Mouse (Mus musculus): Measurements from ENCODE around the gene Aqp5. TPM values are rescaled to one million over a fixed set of nuclear protein-coding genes. Genes with fewer than 3 reads are reported as not detected.
A peak's percentile ranks its signal among the peaks of the same experiment; 100 is the strongest.

The Aqp5 gene
- total RNA-seq, 2 experiments from 2014 or later: not detected

- DNase-seq: no peak
- intact Hi-C loops (cut with DNase I): loop anchor here (10.0 kb wide), 1 partner anchor 180 kb away; the partner anchor contains the start of gene Cers5
Observed at GRCm38 (mm10) chr15:99594951-99595350, 4.4 kb downstream of the Aqp5 start.

GRCm38 (mm10) chr15:99596056-99596687, 5.6 kb downstream of the Aqp5 start:
- intact Hi-C loops (cut with DNase I): loop anchor here (1.0 to 10.0 kb wide), 4 partner anchors 73 to 315 kb away; partner anchors contain the start of gene Cers5

GRCm38 (mm10) chr15:99596841-99597240, 6.3 kb downstream of the Aqp5 start:
- intact Hi-C loops (cut with DNase I): loop anchor here (1.0 to 10.0 kb wide), 4 partner anchors 72 to 314 kb away; partner anchors contain the start of gene Cers5
- DNase-seq: no peak

More at GRCm38 (mm10) chr15:99596056-99596687, 5.6 kb downstream of the Aqp5 start:
- peak; percentile 75 to 77 for DNase-seq

GRCm38 (mm10) chr15:99597596-99597995, 7.0 kb downstream of the Aqp5 start:
- no peak for DNase-seq

GRCm38 (mm10) chr15:99599245-99600070, 8.9 kb downstream of the Aqp5 start:
- intact Hi-C loops (cut with DNase I): loop anchor here (10.0 kb wide), 1 partner anchor 175 kb away; the partner anchor contains the start of gene Cers5
- no peak for DNase-seq

More at GRCm38 (mm10) chr15:99597596-99597995, 7.0 kb downstream of the Aqp5 start:
- intact Hi-C loops (cut with DNase I): loop anchor here (2.0 to 10.0 kb wide), 2 partner anchors 177 to 313 kb away; partner anchors contain the start of gene Cers5

- no peak for DNase-seq
- intact Hi-C loops (cut with DNase I): no loop called here
Observed at GRCm38 (mm10) chr15:99600986-99601822, 10.6 kb downstream of the Aqp5 start, which contains the start of gene Aqp6. Gene Aqp6, plus strand, starts transcription at chr15:99601400.

GRCm38 (mm10) chr15:99601823-99602120, 11.2 kb downstream of the Aqp5 start:
- intact Hi-C loops (cut with DNase I): no loop called here
- no peak for DNase-seq

- intact Hi-C loops (cut with DNase I): no loop called here
Observed at GRCm38 (mm10) chr15:99602206-99602820, 11.7 kb downstream of the Aqp5 start.

GRCm38 (mm10) chr15:99603216-99603615, 12.6 kb downstream of the Aqp5 start:
- intact Hi-C loops (cut with DNase I): no loop called here

More at GRCm38 (mm10) chr15:99602206-99602820, 11.7 kb downstream of the Aqp5 start:
- DNase-seq: no peak

GRCm38 (mm10) chr15:99605595-99605994, 15.0 kb downstream of the Aqp5 start:
- DNase-seq: no peak
- intact Hi-C loops (cut with DNase I): no loop called here

More at GRCm38 (mm10) chr15:99603216-99603615, 12.6 kb downstream of the Aqp5 start:
- DNase-seq: no peak

GRCm38 (mm10) chr15:99606515-99606914, 15.9 kb downstream of the Aqp5 start:
- no peak for DNase-seq
- intact Hi-C loops (cut with DNase I): no loop called here

GRCm38 (mm10) chr15:99607388-99608113, 17.0 kb downstream of the Aqp5 start:
- no peak for DNase-seq
- intact Hi-C loops (cut with DNase I): no loop called here

GRCm38 (mm10) chr15:99608382-99609125, 18.0 kb downstream of the Aqp5 start:
- intact Hi-C loops (cut with DNase I): no loop called here
- no peak for DNase-seq

- intact Hi-C loops (cut with DNase I): no loop called here
Observed at GRCm38 (mm10) chr15:99611563-99611962, 21.0 kb downstream of the Aqp5 start.

GRCm38 (mm10) chr15:99614273-99614672, 23.7 kb downstream of the Aqp5 start:
- intact Hi-C loops (cut with DNase I): no loop called here
- no peak for DNase-seq

More at GRCm38 (mm10) chr15:99611563-99611962, 21.0 kb downstream of the Aqp5 start:
- no peak for DNase-seq

- intact Hi-C loops (cut with DNase I): no loop called here
Observed at GRCm38 (mm10) chr15:99614753-99615152, 24.2 kb downstream of the Aqp5 start.

GRCm38 (mm10) chr15:99615246-99615645, 24.7 kb downstream of the Aqp5 start:
- intact Hi-C loops (cut with DNase I): no loop called here
- DNase-seq: no peak

More at GRCm38 (mm10) chr15:99614753-99615152, 24.2 kb downstream of the Aqp5 start:
- no peak for DNase-seq

GRCm38 (mm10) chr15:99618595-99618994, 28.0 kb downstream of the Aqp5 start:
- intact Hi-C loops (cut with DNase I): no loop called here
- DNase-seq: no peak
